Mouse (Mus musculus): ENCODE data around the gene Ypel4.

The Ypel4 gene

DNA sequence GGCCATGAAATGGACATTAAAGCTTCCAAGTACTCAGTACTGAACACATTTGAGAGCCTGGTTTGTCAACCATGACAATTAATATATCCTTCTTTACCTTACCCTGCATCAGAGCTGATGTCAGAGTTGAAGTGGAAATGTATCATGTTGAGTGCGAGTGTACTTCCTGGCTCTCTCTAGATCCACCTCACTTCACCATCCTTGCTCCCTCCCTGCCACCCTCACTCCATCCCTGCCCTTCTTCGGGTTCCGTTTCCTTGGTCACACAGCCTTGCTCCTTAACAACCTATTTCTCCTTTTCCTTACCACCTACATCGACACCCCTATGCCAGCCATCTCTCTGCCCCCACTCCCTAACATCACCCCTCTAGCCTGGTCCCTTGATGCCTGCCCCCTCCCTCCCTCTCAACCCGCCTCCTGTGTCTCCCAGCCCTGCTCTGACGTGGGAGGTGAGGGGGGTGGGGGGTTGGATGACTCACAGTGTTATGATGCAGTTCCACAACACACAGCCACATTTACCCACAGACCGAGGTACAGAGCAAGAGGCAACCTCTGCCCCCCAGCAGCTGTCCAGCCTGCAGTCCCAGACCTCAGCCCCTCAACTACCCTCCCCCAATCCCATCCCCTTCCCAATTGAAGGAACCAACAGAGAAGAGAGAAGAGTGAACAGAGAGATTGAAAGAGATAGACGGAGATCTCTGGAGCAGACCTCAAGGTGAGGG is at the start of gene Ypel4:
TSS of gene Ypel4 (plus strand) at position 480 of the 722 bp plus-strand sequence.
- peak; percentile 68 for DNase-seq

DNA sequence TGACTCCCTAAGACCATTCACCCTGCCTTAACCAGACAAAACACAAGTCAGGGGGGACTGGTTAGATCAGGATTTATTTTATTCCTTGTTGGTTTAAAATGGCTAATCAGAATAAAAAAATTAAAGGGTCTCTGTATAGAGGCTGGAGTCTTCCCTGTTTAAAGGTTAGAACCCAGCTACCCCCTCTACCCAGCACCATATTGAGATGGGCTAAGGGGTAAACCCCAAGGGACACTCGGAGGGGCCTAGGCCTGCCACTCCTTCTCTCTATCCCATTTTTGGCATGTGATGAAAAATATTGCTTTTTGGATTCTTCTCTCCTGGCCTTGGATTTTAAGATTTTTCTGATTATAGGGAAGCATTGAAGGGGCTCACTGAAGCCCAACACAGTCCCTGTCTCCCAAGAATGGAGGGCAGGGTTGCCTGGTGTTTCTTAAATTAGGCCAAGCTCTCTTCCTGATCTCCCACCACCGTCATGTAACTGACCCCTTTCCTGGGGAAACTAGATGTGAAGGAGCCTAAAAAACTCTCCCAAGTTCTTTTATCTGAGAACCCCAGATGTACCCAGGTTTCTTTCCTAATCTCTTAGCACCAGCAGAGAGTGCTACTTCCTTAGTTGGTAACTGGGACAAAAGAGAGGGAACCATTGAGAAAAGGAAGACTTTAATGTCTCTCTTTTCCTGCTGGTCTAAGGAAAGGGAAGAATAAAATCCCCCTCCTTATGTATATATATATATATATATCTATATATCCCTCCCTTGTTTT is 45.6 kb upstream of the Ypel4 start:
- no peak for DNase-seq

GRCm38 (mm10) chr2:84690050-84690449 is 43.8 kb upstream of the Ypel4 start:
- no peak for DNase-seq

- no peak for DNase-seq
These were observed 38.7 kb upstream of the Ypel4 start for GRCm38 (mm10) chr2:84695007-84695695.

DNA sequence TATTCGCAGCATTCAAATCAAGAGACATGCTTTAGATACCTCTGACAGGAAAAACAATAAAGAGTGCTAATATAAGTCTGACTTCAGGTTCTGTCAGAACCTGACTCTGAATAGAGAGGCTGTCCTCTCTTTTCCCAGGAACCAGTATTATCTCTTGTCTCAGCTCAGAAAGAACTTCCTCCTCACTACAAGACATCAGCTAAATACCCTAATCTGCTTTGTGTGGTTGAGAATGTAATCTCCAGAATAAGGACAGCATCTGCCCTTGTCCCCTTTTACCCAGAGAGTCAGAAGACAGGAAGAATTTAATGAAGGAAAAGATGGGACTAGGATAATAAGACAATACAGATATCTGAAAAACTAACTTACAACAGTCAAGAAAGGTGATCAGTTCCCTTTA is 30.4 kb upstream of the Ypel4 start:
- no peak for DNase-seq

DNA sequence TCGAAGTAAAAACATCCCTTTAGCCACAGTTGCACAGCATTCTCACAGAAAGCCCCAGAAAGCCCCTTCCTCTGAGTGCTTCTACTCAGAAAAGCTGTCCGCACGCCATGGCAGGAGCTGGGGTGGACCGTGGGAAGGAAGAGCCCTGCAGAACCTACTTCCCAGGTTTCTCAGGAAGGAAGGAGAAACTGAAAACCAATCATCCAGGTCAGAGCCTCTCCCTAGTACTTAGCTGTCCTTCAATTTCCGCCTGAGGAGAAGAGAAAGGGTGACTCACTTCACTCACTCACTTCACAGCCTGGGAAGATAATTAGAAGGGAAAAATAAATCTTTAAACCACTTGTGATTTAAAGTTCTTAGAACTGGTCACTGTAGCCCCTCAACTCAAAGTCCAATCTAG is 29.5 kb upstream of the Ypel4 start:
- no peak for DNase-seq

GRCm38 (mm10) chr2:84705295-84705694 is 28.6 kb upstream of the Ypel4 start:
- DNase-seq = no peak

- DNase-seq = no peak
These were observed 26.3 kb upstream of the Ypel4 start for GRCm38 (mm10) chr2:84707523-84707922.

DNA sequence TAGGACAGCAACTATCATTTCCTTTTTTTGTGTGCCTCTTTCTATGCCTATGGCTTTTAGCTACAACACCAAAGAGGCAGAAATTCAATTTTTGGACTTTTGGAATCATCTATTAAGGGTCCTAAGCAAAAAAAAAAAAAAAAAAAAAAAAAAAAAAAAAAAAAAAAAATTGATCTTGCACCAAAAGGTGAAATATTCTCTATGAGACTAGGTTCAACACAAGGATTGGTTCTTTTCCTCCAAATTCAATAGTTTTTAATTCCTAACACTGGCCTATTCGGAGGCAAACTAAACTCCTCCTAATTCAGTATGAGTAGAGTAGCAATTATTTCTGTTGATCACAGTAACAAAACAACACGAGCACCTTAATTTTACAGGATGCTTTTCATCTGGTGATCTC is 22.0 kb upstream of the Ypel4 start:
- DNase-seq = no peak

DNA sequence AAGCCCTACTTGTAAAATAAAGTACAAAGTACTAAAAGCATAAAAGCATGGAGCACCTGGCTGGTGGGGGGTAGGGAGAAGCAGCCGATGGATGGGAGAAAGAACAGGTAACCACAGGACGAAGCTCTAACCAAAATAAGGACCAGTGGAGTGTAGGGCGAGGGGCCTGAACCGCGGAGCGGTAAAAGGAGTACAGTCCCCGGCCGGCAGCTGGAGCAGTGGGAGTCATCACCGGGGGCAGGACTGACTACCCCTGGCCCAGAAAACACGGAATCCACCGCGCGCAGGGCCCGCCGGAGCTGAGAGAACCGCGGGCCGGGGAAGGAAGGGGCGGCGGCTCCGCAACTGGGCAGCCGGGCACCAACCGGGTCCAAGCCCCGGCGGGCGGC is 19.4 kb upstream of the Ypel4 start:
- no peak for DNase-seq

GRCm38 (mm10) chr2:84714811-84715561 is 18.9 kb upstream of the Ypel4 start, which contains the start of gene Zdhhc5:
TSS of gene Zdhhc5 (minus strand) at chr2:84715180.
- peak; percentile 99 for DNase-seq

- DNase-seq = peak; percentile 87
These were observed 18.1 kb upstream of the Ypel4 start for GRCm38 (mm10) chr2:84715562-84716361.

GRCm38 (mm10) chr2:84716423-84717355 is 17.2 kb upstream of the Ypel4 start:
- no peak for DNase-seq

- no peak for DNase-seq
These were observed 16.5 kb upstream of the Ypel4 start for GRCm38 (mm10) chr2:84717357-84717756.

GRCm38 (mm10) chr2:84720718-84721117 is 13.1 kb upstream of the Ypel4 start:
- no peak for DNase-seq

GRCm38 (mm10) chr2:84721182-84721581 is 12.7 kb upstream of the Ypel4 start:
- DNase-seq = no peak

DNA sequence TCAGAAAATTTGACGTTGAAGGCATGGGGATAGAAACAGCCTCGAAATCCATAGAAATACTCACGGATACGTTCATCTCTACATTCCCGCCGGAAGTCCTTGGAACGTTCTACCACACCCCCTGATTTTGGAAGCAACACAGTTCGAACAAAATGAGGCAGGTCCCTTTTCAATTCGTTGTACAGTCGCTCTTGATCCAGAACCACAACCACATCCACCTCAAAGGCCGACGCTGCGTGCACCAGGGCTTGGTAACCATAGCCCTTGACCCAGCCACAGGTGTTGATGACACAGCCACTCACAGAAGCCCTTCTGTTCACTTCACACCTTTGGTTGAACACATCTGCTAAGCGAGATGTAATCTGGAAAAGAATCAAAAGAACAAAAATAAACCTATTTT is 10.0 kb upstream of the Ypel4 start:
- DNase-seq = no peak

GRCm38 (mm10) chr2:84725770-84726169 is 8.1 kb upstream of the Ypel4 start:
- DNase-seq = no peak

GRCm38 (mm10) chr2:84726716-84727115 is 7.1 kb upstream of the Ypel4 start:
- DNase-seq = no peak

DNA sequence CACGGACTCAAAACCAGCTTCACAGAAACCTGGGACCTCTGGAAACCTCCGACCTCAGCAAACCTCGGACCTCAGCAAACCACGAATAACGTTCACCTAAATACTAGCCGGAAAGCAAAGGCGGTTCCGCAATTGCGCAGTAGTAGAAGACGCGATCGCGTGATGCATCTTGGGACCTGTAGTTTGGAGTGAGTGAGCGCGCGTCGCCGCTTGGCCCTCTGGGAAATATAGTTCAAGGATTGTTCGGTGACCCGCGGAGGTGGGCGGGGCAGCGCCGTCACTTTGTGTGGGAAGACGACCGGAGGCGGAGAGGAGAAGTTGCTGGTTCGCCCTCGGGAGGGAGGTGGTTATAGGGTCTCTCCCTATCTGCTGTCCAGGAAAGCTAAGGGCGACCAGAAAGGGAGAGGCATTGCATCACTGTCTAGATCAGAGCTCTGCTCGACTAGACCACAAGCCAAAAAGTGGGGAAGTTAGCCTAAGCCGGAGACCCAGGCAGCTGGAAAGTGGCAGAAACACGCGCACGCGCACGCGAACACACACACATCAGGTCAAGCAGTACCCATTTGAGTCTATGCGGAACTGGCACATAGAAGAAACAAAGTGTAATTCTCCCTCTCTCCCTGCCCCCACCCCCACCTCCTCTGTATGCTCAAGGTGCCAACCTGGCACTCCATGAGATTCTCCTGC is 6.5 kb upstream of the Ypel4 start, which contains the start of gene Clp1:
TSS of gene Clp1 (minus strand) at position 179 of the 687 bp plus-strand sequence.
- DNase-seq = peak; percentile 98
